Mouse (Mus musculus) yolk sac, embryonic 10.5 days (tissue): ENCODE results near the gene Cmah.
"Not testable (repeated sequence)": the region's sequence is repeated elsewhere in the genome, so short reads cannot be mapped to it uniquely, and the experiment has no call there.

ENCODE experiments used
- DNase-seq: peaks from one replicate; pipeline ENCODE4 v3.0.0-alpha.2; 2017; ENCODE audit warnings: low spot score

Cmah gene

DNA sequence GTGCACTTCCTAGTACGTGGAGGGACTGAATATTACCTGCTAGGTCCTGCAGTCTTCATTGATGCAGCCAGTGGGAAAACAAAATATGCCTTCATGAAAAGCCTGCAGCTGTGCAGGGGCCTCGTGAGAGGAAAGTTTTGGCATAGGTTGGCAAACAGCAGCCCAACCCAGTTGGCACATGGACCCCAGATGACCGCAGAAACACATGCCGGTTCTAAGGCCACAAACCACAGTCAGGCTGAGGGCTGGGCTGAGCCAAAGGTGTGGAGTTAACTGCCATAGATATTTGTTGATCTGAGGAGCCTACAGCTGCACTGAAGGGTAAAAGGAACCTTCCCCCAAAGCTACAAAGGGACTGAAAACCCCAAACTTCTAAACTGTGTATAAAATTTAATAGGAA lies 14.9 kb downstream of the Cmah start:
- DNase-seq = no peak

DNA sequence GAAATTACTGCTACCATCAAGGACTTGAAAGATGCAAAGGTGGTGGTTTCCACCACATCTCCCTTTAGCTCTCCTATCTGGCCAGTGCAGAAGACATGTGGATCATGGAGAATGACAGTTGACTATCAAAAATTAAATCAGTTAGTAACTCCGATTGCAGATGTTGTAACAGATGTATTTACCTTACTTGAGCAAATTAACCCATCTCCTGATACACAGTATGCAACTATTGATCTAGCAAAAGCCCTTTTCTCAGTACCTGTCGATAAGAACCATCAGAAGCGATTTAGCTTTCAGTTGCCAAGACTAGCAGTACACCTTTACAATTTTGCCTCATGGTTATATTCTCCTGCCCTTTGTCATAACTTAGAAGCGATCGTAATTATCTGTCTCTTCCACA lies 25.8 kb downstream of the Cmah start:
- DNase-seq = no peak

DNA sequence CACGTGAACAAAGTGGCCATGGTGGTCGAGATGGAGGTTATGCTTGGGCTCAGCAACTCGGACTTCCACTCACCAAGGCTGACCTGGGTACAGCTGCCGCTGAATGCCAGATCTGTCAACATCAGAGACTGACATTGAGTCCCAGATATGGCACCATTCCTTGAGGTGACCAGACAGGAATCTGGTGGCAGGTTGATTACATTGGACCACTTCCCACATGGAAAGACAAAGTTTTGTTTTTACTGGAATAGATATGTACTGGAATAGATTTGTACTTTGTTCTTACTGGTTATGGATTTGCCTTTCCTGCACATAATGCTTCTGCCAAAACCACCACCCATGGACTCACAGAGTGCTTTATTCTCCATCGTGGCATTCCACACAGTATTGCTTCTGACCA lies 27.5 kb downstream of the Cmah start:
- DNase-seq = no peak

DNA sequence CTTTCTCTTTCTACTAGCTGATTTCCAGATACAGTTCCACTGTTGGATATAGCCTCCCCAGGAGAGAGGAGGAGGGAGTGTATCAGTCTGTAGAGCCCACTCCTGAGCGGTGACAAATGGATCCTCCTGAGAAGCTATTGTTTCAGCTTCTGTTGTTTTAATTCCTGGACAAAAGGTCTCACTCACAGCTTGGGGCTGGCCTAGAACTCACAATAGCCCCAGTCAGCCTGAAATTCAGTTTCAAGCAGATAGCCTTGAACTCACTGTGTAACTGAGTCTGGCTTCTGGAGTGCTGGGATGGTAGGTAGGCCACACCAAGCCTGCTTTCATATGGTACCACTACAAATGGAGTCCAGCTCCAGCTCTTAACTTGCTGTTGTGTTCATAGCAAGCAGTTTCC lies 32.0 kb downstream of the Cmah start:
- no peak for DNase-seq

DNA sequence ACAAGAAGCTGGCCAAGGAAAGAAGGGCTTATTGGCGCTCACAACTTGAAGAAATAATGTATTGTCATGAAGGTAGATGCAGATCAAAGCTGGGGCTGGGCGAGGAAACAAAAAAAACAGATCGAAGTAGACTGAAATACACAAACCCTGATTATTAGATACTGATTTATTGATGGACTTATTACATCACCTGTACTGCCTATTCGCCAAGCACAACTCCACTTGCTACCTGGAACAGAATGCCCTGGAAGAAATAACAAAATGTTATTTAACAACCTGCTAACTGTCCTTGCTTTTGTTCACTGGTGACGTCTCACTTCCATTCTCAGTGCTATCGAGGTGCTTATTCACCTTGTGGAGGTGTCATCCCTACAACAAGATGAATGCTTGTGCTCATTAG lies 38.0 kb downstream of the Cmah start:
- no peak for DNase-seq

DNA sequence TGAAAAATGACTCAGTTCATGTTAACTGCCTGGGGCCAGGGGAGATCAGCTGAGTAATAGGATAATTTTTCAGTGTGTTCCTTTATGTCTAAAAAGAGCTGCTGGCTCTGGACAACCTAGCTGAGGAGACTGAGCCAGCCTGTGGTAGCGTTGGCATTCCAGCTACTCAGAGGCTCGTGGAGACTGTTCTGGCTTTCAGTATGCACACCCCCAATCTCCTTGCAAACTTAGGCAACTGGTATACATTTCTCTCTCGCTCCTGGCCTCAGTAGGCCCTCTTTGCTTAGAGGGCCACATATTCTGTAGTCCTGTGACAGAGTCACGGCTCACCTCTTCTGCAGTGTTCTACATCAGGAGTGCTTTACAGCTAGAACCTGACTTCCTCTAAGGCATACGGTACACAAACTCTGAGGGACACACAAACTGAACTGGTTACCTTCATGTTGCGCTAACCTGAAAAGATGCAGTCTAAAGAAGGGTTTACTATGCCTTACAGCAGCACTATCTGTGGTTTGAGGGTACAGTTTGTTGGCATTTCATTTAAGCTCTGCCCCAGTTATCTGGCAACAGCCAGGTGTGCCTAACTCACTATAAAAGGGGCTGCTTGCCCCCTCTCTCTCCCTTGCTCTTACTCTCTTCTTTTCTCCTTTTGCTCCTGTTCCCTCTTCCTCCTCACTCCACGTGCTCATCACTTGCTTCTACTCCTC lies 45.8 kb downstream of the Cmah start:
- DNase-seq = no peak

DNA sequence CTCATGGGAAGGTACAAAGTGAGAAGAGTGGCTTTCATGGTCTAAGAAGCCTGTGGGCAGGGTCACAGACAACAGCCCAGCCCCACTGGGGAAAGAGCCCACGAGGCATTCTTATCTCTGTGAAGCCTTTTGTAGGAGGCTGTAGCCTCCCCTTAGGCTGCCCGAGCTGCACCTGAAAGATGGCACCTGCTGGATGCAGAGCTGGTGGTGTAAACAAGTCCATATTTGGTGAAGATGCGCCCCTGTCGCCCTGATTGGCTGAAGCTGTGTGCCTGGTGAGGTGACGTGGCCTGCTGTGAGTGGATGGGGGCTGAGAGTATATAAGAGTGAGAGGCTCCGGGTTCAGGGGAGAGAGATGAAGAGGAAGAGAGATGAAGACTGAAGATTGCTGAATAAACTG lies 47.4 kb downstream of the Cmah start:
- DNase-seq = not testable (repeated sequence)

DNA sequence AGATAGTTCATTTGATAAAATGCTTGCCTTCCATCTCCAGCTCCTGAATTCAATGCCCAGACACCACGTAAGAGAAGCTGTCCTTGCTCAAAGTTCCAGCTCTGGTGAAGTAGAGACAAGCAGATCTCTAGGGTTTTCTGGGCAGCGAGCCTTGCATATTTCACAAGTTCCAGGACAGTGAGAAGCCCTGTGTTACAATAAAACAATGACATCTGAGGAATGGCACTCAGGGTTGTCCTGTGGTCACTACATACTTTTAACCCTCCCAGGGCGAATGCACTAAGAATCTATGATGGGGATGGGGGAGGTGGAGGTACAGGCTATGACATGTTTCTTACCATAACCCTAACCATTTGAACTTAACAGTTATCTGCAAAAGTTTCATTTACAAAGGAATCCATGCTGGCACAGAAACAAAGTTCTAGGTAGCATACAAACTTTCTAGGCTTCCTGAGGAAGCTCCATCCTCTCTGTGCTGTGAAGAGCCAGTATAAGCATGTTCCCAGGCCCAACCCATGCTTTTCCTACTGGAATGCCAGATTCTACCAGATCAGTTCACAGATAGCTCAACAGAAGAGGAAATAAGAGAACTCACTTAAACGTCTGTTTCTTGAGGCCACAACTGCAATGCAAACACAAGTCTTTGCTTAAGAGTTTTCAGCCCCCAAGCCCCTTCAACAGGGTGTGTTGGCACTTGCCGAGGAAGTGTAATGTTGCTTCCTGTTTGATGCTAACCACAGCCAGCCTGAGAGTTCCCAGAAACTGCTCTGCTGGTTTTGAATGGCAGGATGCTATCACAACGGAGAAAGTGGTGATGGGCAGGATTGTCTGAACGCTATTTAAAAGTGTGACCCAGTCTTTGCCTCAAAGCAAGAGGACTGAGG lies 48.4 kb downstream of the Cmah start:
- no peak for DNase-seq

DNA sequence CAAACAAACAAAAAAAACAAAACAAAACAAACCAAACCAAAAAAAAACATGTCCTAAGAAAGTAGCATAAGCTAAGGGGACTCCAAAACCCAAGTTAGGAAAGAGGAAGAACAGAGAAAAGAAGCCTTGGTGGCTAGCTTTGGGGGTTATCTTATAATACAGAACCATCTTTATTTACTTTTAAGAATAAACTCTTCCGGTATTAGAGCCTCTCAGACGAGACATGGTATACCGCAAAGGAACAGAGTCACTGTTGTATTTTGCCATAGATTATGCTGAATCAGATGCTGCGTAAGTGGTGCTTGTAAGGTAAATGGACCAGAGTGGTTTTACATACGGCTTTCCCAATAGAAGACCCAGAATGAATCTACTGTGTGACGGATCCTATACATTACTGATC lies 53.5 kb downstream of the Cmah start:
- DNase-seq = no peak

DNA sequence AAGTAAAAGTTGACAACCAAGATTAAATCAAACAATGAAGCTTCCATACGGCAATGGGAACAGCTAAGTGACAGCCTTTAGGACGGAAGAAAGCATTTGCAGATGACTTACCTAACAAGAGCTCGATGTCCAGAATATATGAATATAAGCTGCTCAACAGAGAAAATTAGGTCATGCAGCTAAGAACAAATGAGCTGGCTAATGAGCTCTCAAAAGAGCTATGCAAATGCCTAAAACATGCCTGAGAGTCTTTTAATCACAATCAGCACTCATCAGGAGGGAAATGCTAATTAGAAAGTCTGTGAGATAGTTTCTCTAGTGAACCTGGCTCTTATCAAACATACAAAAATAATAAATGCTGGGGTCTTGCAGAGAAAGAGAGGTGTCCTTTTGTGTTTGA lies 56.7 kb downstream of the Cmah start:
- no peak for DNase-seq

DNA sequence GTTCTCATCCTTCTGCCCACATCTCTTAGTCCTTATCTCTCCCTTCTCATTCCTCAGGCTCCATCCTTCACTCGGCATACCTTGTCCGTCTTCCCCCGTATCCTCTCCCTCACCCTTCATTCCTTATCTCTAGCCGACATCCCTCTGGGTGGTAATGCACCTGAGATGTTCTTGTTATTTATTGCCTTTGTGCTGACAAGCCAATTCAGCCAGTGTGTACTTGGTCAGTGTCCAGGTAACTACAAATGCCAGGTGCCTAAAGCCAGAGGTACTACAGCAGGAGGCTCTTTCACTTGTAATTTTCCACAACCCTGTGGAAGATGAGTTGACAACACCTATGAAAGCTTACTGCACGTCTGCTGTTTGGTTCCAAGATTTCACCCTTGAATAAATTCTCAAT lies 64.7 kb downstream of the Cmah start:
- DNase-seq = no peak

DNA sequence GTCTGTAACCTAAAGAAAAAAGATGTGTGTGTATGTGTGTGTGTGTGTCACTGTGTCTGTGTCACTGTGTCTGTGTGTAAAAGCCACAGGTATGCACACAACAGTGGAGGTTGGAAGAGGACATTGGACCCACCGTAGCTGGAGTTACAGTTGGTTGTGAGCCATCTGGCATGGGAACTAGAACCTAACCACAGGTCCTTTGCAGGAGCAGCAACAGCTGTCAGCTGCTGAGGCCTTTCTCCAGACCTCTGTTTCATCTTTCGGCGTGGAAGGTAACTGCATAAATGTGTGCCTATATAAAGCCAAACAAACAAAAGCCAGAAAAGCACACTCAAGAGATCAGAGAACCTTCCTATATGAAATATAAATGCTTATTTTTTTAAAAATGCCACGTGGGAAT lies 65.5 kb downstream of the Cmah start:
- no peak for DNase-seq

DNA sequence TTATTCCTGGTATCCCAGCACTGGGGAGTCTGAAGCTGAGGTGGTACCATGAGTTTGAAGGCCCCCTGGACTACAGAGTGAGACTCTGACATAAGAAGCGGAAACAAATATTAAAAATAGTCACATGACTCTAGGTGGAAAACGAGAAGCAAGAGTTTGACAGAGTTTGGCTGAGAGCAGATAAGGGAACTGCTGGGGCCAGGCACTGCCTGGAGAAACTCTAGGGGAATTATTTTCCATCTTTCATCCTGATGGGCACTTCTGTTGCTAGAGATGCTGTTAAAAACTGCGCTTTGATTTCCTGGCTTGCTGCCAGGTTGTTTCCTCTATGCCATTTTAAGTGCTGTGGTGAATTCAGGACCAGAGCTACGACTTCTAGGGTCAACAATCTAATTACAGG lies 65.9 kb downstream of the Cmah start:
- DNase-seq = no peak

DNA sequence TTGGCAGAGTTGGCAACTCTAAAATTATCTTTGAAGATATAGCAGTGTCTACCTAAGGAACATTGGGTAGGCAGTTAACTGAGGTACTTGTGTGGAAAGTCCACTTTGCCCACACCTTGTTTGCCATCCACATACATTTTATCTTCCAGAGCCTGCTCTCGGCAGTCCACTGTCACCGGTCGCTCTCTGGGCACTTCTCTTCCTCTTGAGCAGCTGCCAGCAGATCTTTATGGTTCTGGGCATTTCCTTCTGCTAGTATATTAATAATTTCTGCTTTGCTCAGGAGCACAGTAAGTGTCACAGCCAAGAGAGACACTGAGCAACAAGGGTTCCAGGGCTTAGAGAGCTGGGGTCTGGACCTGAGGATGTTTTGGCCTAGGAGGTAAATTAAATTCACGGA lies 68.6 kb downstream of the Cmah start:
- no peak for DNase-seq

DNA sequence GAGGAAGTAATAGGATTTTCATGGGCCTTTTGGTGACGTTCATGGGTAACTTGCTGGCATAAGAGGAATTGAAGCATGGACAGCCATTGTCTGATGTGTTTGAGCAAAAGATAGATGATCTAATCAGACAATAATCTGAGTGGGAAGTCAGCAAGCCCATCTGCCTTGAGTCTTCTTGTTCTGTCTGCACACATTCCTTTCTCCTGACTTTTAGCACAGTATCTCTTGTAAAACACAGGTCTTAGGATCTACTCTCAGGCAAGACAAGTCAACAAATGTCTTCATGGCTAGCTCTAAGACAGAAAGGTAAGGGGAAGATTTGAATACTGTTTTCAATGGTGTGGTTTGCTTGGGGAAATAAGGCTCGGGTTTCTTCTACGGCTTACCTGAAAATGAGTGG lies 70.0 kb downstream of the Cmah start:
- no peak for DNase-seq

DNA sequence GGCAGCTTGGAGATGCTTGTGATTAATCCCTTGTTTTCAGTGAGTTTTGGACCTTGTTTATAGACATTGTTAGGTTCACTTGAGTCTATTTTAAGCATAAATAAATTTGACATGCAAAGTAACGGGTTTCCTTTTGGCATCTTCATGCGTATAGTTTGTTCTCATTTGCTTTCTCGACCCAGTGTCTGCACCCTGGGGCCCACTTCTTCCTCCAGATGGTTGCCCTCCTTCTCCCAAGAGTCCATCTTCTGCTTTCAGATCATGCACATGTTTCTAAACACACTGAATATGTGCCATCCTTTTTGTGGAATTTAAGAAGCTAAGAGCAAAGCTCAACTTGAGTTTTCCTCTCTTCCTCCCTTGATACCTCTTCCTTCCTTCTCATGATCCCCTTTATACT lies 71.3 kb downstream of the Cmah start:
- DNase-seq = no peak

DNA sequence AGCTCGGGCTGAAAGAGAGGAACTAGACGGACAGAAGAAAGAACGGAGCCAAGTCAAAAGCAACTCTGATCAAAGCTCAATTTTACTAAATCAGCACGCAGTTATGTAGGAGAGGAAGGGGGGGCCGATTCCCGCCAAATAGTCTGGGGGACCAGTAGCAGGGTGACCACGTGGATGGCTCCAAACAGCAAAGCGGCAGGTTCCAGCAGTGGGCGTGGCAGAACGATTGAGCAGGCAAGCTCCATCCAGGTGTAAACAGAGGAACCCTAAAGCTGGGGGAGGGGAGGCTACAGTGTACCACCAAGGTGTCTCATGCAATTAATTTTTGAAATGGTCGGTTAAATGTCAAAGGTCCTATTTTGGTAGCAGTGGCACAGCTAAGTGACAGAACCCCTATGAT lies 74.6 kb downstream of the Cmah start:
- DNase-seq = not testable (repeated sequence)

DNA sequence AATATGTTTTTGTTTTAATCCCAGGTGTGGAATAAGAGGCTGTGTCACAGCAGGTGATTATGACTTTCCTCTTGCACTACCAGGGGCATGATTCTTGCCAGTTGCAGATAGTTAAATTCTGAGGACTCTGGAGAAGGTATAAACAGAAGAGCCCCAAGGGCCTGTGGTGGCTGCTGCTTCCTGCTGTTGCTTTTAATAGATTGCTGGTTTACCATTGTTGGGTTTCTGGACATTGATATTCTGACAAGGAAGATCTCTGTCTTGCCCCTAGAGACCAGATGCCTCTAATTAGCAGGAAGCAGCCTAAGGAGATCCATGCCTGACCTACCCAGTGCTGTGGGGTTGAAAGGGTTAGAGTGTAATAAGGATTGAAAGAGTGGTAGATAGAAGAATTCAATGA lies 75.8 kb downstream of the Cmah start:
- no peak for DNase-seq

DNA sequence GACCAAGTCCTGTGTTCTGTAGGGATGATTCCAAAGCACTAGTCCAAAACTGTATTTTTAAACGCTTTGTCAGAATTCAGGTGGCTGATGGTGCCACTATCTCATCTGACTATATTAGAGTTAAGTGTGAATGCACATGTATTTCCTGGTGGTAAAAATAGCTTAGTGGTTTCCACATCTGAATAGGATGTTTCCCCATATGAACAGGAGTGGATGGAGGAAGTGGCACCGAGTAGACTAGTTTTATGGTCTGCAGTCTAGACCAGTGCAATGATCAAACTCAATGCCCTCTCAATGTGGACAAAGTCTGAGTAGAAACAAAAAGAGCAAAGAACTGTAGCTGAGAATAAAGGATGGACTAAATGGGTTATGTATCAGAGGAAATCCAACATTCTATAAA lies 79.6 kb downstream of the Cmah start:
- no peak for DNase-seq

DNA sequence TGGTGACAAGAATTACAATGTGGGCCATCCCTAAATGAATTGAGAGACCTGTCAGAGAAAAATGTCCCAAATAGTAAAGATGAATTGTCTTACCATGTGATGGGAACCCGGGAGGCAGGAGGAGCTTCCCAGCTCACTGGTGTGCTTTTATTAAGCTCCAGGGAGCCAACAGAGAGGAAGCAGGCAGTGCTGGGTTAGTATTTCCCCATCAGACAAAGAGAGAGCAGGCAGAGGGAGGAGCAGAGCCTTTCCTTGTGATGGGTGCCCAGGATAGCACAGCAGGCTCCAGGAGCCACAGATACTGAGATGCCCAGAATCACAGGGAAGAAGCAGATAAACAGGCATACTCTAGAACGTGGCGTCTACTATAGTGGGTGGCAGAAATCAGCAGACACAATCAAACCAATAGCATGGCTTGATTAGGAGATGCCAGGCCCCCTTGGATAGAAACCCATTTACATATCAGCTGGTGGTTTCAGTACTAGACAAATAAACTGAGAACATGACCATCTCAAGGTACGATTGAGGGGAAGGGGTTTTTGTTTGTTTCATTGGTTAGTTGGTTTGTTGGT lies 87.5 kb downstream of the Cmah start:
- no peak for DNase-seq

DNA sequence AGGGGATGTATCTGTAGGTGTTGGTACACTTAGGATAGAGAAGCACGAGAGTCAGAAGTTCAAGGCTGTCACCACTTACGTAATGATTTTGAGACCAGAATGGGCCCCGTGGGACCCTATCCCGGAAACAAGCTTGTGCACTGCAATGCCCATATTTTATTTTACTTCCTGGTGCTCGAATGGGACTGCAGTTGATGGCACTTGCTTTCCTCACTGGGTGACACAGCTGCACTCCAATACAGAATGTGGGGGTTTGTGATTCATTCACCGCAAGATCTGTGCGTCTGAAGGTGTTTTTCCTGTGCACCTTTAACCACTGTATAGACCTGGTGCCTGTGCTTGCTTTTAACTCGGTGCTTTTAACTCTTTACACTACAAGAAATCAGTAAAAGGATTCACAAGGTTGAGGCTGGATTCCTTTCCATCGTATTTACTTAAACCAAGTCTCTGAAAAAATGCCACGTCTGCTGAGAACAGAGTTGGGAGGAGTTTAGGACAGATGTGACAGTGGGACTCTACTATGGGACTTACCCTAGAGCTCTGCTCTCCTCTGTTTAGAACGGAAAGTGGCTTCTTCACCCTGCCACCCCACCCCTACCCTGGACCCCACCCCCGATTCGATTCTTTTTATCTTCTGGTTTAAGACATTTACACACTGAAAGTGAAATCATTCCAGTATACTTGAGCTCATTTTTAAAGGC lies 88.5 kb downstream of the Cmah start:
- DNase-seq = no peak

DNA sequence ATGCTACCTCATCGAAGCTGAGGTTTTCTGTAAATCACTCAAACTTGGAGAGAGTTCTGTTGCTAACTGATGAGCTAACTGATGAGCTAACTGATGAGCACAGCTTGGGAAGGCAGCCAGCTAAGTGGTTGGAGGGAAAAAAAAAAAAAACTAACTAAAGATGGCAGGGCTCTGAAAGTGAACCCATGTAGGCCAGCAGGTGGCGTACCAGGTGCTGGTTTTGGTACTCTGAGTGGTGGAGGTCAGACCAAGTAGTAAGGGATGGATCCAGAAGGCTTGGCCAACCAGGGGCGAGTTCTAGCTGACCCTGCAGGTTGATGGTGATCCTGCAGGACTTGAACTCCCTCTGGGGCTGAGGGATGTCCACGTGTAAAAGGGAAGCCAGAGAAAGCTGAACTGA lies 89.2 kb downstream of the Cmah start:
- no peak for DNase-seq

DNA sequence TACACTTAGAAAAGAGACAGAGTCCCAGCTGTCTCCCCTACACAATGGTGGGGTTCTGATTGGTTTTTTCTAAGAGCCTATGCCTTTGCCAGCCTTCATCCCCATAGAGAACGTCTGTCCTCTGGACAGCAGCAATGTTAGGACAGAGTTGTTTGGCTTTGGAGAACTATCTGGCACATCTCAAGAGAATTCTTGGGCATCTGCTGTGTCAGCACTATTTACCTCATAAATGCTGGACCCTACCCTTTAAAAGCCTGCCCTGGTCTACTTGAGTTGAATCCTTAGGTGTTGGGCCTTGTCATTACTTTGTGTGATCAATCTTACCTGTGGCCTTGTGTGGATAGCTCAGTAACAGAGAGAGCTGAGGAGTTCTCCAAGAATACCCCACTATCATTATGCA lies 90.8 kb downstream of the Cmah start:
- no peak for DNase-seq
